Mouse (Mus musculus): ENCODE results near the gene Unc79.

GRCm38 (mm10) chr12:103150247-103150646, 201.6 kb downstream of the Unc79 start:
- TF ChIP-seq CTCF (IDR thresholded peaks at IDR 0.05; ENCODE audit: low read depth, low read length) (no peak), POLR2A (IDR thresholded peaks at IDR 0.05; ENCODE audit: extremely low read depth, insufficient read depth, low read length) (no peak)
